In genomic region chr15:82244115-82244804, GRCm38 (mm10) we compare ENCODE assay signal across 8 mouse cellular contexts. TPM values are rescaled to one million over a fixed set of nuclear protein-coding genes. Genes with fewer than 3 reads are reported as not detected.
A peak's percentile ranks its signal among the peaks of the same experiment; 100 is the strongest.
DNase-seq lines count a peak whose midpoint lies in the region; ATAC-seq and TF ChIP-seq lines count a peak whose summit lies in the region.

Gene Cenpm, minus strand, starts transcription at chr15:82244748.

- H3K9ac ChIP-seq in forebrain, embryonic 13.5 days = peak within 1 kb of the TSS; percentile 81
- peak within 1 kb of the TSS; percentile 57 for H3K9ac ChIP-seq in neural tube, embryonic 15.5 days (replicated peaks)

- H3K4me3 ChIP-seq in E14TG2a.4 (replicated peaks; ENCODE audit: low read length) = peak within 1 kb of the TSS; percentile 94
- H3K4me3 ChIP-seq in forebrain, embryonic 13.5 days = peak within 1 kb of the TSS; percentile 59
- H3K4me3 ChIP-seq in neural tube, embryonic 15.5 days (replicated peaks) = peak within 1 kb of the TSS; percentile 88

- ATAC-seq in forebrain, embryonic 13.5 days = peak; percentile 99
- ATAC-seq in neural tube, embryonic 15.5 days (ENCODE audit: low FRiP score) = peak; percentile 98

- no peaks in the 10 kb centered on the region for H3K27me3 ChIP-seq in E14TG2a.4 (ENCODE audit: insufficient read depth, low read length)
- no peaks in the 10 kb centered on the region for H3K27me3 ChIP-seq in forebrain, embryonic 13.5 days
- no peaks in the 10 kb centered on the region for H3K27me3 ChIP-seq in neural tube, embryonic 15.5 days (replicated peaks)

- intact Hi-C loops in heart, postnatal 14 days (cut with DNase I) = no loop called here

- H3K4me1 ChIP-seq in E14TG2a.4 (replicated peaks; ENCODE audit: low read depth, low read length) = peaks cover 83% of the 10 kb centered on the region
- peaks cover 12% of the 10 kb centered on the region for H3K4me1 ChIP-seq in forebrain, embryonic 13.5 days
- peaks cover 12% of the 10 kb centered on the region for H3K4me1 ChIP-seq in neural tube, embryonic 15.5 days

- peak within 1 kb of the TSS; percentile 87 for H3K27ac ChIP-seq in forebrain, embryonic 13.5 days
- peak within 1 kb of the TSS; percentile 80 for H3K27ac ChIP-seq in neural tube, embryonic 15.5 days (replicated peaks)

- DNase-seq in c-Kit-positive CD71-positive TER-119-positive erythroid progenitor cells, embryonic 14.5 days (ENCODE audit: low spot score) = peak; percentile 92
- peak; percentile 92 to 94 for DNase-seq in heart, postnatal 14 days
- DNase-seq in layer of hippocampus, adult 11-12 months (ENCODE audit: low spot score) = peak; percentile 91
- DNase-seq in lung, adult 18-20 months = peak; percentile 90 to 91
- peak; percentile 94 for DNase-seq in testis, postnatal 14 days (ENCODE audit: low spot score)

- peaks cover 38% of the 10 kb centered on the region for H3K36me3 ChIP-seq in E14TG2a.4 (ENCODE audit: insufficient read depth, low read length)
- peaks cover 1% of the 10 kb centered on the region; the same call in 1 of the 2 replicates for H3K36me3 ChIP-seq in forebrain, embryonic 13.5 days (ENCODE audit: poor library complexity, severe bottlenecking)
- H3K36me3 ChIP-seq in neural tube, embryonic 15.5 days = no peaks in the 10 kb centered on the region

- no peaks in the 10 kb centered on the region for H3K9me3 ChIP-seq in E14TG2a.4 (ENCODE audit: low read length)
- H3K9me3 ChIP-seq in forebrain, embryonic 13.5 days (replicated peaks) = no peaks in the 10 kb centered on the region
- no peaks in the 10 kb centered on the region for H3K9me3 ChIP-seq in neural tube, embryonic 15.5 days (replicated peaks)

- no peak for TF ChIP-seq CTCF in E14TG2a.4 (conservative IDR thresholded peaks at IDR 0.05; ENCODE audit: low read length)

- WGBS in forebrain, embryonic 13.5 days = under 1% methylated on average over 61 of the region's 65 CpGs
- 0% methylated on average over 63 of the region's 65 CpGs for WGBS in neural tube, embryonic 15.5 days

- H3K4me2 ChIP-seq in forebrain, embryonic 13.5 days = peak within 1 kb of the TSS; percentile 92
- H3K4me2 ChIP-seq in neural tube, embryonic 15.5 days = peak within 1 kb of the TSS; percentile 76

RNA-seq across cellular contexts. Expression of gene Cenpm, which starts in this region (rescaled TPM):
- 71.5 and 76.5 TPM in 2 replicates for polyA plus RNA-seq in forebrain, embryonic 13.5 days (2015; fragmentation: Nextera tagmentation; extraction: Ambion mirVana)
- 1 to 10 TPM; 1.9 to 3.2 TPM for total RNA-seq in heart, postnatal 14 days (2021)
- polyA plus RNA-seq in neural tube, embryonic 15.5 days (2015; fragmentation: Nextera tagmentation; extraction: Ambion mirVana) = 17.8 and 23.4 TPM in 2 replicates

Comparison
In these comparisons a context has a peak if more than half of its experiments do, and no peak if none do; other contexts are left out.
1. Peak in every context shown above with its lines: DNase-seq, ATAC-seq, H3K4me3 ChIP-seq and H3K27ac ChIP-seq.